Mouse (Mus musculus) midbrain, embryonic 15.5 days (tissue): Measurements from ENCODE around the gene Ifi207. TPM values are rescaled to one million over a fixed set of nuclear protein-coding genes. Genes with fewer than 3 reads are reported as not detected.
"Not testable (repeated sequence)": the region's sequence is repeated elsewhere in the genome, so short reads cannot be mapped to it uniquely, and the experiment has no call there.

Experiments
- ATAC-seq: fragments of 200-750 bp; cut with Nextera tagmentation; replicated peaks from 2 replicates; pipeline ENCODE4 v1.8.0; 2017; ENCODE audit warnings: moderate TSS enrichment
- H3K27ac ChIP-seq: fragments of 300-500 bp; sonication (generic); 2 replicates; pipeline ENCODE4 v1.5.1; 2015; ENCODE audit warnings: mild to moderate bottlenecking, inconsistent platforms
- H3K27me3 ChIP-seq: fragments of 300-500 bp; sonication (generic); replicated peaks from 2 replicates; pipeline ENCODE4 v1.6.1; 2015; ENCODE audit warnings: inconsistent platforms
- H3K36me3 ChIP-seq: fragments of 300-500 bp; sonication (generic); replicated peaks from 2 replicates; pipeline ENCODE4 v1.6.1; 2015; ENCODE audit warnings: inconsistent platforms
- H3K4me1 ChIP-seq: fragments of 300-500 bp; sonication (generic); 2 replicates; pipeline ENCODE4 v1.6.1; 2015; ENCODE audit warnings: inconsistent platforms
- H3K4me2 ChIP-seq: fragments of 300-500 bp; sonication (generic); 2 replicates; pipeline ENCODE4 v1.6.1; 2015; ENCODE audit warnings: inconsistent platforms, mild to moderate bottlenecking, moderate library complexity
- H3K4me3 ChIP-seq: fragments of 300-500 bp; sonication (generic); 2 replicates; pipeline ENCODE4 v1.5.1; 2015; ENCODE audit warnings: mild to moderate bottlenecking, inconsistent platforms
- H3K9ac ChIP-seq: fragments of 300-500 bp; sonication (generic); 2 replicates; pipeline ENCODE4 v1.6.1; 2015; ENCODE audit warnings: mild to moderate bottlenecking, inconsistent platforms
- H3K9me3 ChIP-seq: fragments of 300-500 bp; sonication (generic); 2 replicates; pipeline ENCODE4 v1.6.1; 2016; ENCODE audit warnings: inconsistent platforms
- WGBS: fragments of 180-500 bp; shearing (Covaris S2); methylation state at CpG from one replicate; pipeline ENCODE4 v1.1.7; 2015; ENCODE audit warnings: mixed read lengths; 5-methylcytosine and 5-hydroxymethylcytosine counted together
- polyA plus RNA-seq: library from polyadenylated mRNA; unstranded; fragments of >200 nt; fragmentation: Nextera tagmentation; extraction: Ambion mirVana; gene quantifications from 2 replicates; pipeline ENCODE4 v1.2.1, GENCODE M21; 2015

Ifi207 gene
- polyA plus RNA-seq: 0.41 and 0.49 TPM in 2 replicates

DNA sequence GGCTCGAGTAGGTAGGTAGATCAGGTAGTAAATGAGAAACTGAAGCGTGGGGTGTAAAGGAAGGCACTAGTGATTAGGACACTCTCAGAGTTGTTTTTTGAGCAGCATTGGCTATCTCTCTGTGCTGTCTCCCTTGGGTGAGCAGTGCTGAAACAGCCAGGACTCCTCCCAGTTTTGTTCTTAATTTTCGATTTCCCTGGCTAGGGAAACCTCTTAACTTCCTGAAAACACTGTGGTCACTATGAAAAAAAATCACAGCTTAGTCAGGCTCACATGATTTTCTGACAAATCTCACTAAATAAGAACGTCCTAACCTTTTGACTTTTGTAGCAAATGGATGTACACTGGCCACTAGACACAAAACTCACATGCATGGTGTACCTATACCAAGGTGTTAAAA lies at the start of gene Ifi207:
Ifi207 (minus strand) TSS at position 92 of the 400 bp plus-strand sequence.
- Histone ChIP-seq H3K27ac (no peak within 1 kb of the TSS), H3K4me3 (no peak within 1 kb of the TSS), H3K9me3 (no peaks in the 10 kb centered on the region), H3K27me3 (no peaks in the 10 kb centered on the region), H3K9ac (no peak within 1 kb of the TSS), H3K4me2 (no peak within 1 kb of the TSS), H3K36me3 (no peaks in the 10 kb centered on the region), H3K4me1 (no peaks in the 10 kb centered on the region)
- no peak for ATAC-seq
- WGBS: 82% methylated on average over 4 of the region's 4 CpGs

DNA sequence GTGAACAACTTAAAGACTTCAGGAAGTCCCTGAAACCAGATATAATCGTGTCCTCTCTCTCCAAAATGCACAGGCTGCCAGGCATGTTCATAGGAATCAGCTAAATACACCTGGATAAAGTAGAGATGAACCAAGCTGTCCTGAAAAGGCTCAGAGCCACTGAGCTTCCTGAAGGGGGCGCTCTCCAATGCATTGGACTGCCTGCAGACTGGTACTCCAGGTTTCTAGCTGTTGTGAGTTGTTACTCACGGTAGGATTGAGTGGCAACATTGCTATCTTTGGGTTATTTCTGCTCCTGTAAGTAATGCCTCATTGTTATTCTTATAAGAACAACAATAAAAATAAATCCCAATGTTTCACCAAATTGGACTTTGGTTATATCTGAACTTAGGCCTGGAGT lies 31.9 kb upstream of the Ifi207 start:
- not testable (repeated sequence) for ATAC-seq, H3K27me3 ChIP-seq, H3K9me3 ChIP-seq, H3K9ac ChIP-seq, H3K36me3 ChIP-seq, H3K4me3 ChIP-seq, H3K4me2 ChIP-seq, H3K4me1 ChIP-seq, H3K27ac ChIP-seq
- WGBS: 52% methylated on average over 3 of the region's 3 CpGs

DNA sequence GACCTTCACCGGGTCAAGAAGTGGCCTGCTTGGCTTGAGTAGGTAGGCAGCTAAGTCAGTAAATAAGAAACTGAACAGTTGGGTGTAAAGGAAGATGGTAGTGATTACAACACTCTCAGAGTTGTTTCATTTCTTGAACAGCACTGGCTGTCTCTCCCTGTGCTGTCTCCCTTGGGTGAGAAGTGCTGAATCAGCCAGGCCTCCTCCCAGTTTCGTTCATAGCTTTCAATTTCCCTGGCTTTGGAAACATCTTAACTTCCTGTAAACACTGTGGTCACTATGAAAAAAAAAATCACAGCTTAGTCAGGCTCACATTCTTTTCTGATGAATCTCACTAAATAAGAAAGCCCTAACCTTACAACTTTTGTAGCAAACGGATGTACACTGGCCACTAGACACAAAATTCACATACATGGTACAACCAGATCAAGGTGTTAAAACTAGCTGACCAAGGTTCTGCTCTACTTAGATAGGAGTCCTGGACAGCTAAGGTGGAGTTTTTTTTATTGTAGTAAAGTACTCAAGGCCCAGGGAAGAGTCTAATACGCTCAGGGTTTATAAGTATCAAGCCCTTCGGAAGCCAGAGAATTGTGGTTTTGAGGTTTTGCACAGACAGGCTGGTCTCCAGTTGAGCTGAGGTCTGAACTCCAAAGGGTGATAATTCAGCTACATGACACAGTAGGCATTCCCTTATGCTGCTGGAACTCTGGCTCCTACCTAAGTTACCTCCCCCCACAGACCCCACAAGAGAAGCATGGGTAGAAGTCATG lies 25.5 kb upstream of the Ifi207 start, which contains the start of gene Ifi204:
Ifi204 (minus strand) TSS at position 96 of the 770 bp plus-strand sequence.
- not testable (repeated sequence) for H3K27me3 ChIP-seq, H3K4me3 ChIP-seq, H3K36me3 ChIP-seq, H3K4me1 ChIP-seq, H3K27ac ChIP-seq, H3K9me3 ChIP-seq, H3K9ac ChIP-seq, H3K4me2 ChIP-seq, ATAC-seq
- WGBS: 86% methylated on average over 5 of the region's 5 CpGs

DNA sequence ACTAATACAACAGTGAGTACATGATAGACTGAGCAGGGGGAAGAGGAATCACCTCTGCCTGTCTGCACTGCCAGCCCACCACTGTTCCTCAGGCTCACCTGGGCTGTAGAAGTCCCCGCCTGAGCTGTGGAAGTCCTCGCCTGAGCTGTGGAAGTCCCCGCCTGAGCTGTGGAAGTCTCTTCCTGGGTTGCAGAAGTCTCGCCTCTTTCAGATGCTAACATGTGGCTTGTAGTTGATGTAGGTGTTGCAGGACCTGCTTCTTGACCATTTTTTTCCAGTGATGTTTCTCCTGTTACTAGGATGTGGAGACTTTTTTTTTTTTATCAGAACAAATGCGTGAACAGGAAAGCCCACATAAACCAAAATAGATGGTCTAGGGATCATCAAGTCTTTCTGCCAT lies 18.5 kb upstream of the Ifi207 start:
- not testable (repeated sequence) for H3K4me2 ChIP-seq, H3K9me3 ChIP-seq, H3K36me3 ChIP-seq, H3K4me1 ChIP-seq, ATAC-seq, H3K27ac ChIP-seq, H3K9ac ChIP-seq, H3K27me3 ChIP-seq, H3K4me3 ChIP-seq
- WGBS: 87% methylated on average over 5 of the region's 5 CpGs

DNA sequence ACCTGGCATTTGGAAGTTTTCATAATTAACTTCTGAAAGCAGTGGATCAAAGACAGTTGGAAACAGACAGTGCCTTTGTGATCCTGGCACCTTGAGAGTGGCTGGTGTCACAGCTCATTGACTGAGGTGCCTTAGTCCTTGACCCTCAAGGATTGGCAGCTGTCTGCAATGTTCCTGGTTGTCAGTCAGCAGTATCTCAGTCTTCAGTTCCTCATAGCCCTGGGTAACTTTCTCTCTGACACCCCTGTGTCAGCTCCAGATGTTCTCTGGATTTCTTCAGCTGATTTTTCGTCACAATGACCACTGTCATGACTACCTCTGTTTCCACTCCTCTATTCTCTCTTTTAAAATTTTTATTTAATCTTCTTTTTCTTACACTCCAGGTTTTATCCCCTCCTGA lies 715 bp upstream of the Ifi207 start:
- no peak overlapping the region for H3K4me3 ChIP-seq
- no peak for ATAC-seq
- H3K36me3 ChIP-seq: no peaks in the 10 kb centered on the region
- H3K9ac ChIP-seq: no peak overlapping the region
- no peaks in the 10 kb centered on the region for H3K4me1 ChIP-seq
- H3K4me2 ChIP-seq: no peak overlapping the region
- H3K27ac ChIP-seq: no peak overlapping the region
- no peaks in the 10 kb centered on the region for H3K9me3 ChIP-seq
- no peaks in the 10 kb centered on the region for H3K27me3 ChIP-seq
- 92% methylated on average over 1 of the region's 1 CpGs for WGBS

DNA sequence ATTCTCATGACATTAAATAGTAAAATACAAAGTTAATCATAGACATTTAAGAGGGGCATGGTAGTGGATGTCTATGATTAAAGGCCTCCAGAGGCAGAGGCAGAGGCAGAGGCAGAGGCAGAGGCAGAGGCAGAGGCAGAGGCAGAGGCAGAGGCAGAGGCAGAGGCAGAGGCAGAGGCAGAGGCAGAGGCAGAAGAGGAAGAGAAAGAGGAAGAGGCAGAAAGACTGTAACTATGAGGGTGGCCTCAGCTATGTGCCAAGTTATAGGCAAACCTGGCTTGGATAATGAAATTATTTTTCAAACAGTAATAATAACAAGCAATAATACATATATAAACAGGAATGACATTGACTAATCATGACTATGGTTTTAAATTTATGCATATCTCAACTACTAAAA lies 1.0 kb downstream of the Ifi207 start:
- Histone ChIP-seq H3K27ac (no peak overlapping the region), H3K9ac (no peak overlapping the region), H3K9me3 (no peaks in the 10 kb centered on the region), H3K4me2 (no peak overlapping the region), H3K27me3 (no peaks in the 10 kb centered on the region), H3K36me3 (no peaks in the 10 kb centered on the region), H3K4me3 (no peak overlapping the region), H3K4me1 (no peaks in the 10 kb centered on the region)
- no peak for ATAC-seq

DNA sequence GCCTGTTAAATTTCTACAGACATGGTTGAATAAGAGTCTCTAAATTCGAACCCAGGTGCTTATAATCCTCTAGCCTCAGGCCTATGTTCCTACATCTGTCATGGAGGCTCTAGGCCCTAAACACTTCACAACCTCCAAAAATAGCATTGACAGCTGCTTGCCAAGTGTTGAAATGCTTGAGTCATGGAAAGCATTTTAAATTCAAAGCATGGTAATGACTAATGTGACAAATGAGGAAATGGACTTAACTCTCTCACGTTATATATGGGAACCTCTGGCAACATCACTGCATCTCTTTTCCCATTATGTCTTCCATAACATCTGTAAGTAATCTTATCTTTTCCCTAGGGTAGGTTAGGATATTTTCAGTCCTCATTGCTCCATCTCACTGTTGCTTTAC lies 4.6 kb downstream of the Ifi207 start:
- no peak overlapping the region for H3K27ac ChIP-seq
- no peak overlapping the region for H3K4me3 ChIP-seq
- H3K4me2 ChIP-seq: no peak overlapping the region
- H3K4me1 ChIP-seq: no peaks in the 10 kb centered on the region
- H3K9ac ChIP-seq: no peak overlapping the region
- WGBS: 77% methylated on average over 2 of the region's 2 CpGs
- H3K36me3 ChIP-seq: no peaks in the 10 kb centered on the region
- no peak for ATAC-seq
- H3K9me3 ChIP-seq: no peaks in the 10 kb centered on the region
- H3K27me3 ChIP-seq: no peaks in the 10 kb centered on the region

DNA sequence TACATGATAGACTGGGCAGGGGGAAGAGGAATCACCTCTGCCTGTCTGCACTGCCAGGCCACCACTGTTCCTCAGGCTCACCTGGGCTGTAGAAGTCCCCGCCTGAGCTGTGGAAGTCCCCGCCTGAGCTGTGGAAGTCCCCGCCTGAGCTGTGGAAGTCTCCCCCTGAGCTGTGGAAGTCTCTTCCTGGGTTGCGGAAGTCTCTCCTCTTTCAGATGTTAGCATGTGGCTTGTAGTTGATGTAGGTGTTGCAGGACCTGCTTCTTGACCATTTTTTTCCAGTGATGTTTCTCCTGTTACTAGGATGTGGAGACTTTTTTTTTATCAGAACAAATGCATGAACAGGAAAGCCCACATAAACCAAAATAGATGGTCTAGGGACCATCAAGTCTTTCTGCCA lies 6.5 kb downstream of the Ifi207 start:
- H3K4me1 ChIP-seq, H3K27me3 ChIP-seq, ATAC-seq, H3K4me2 ChIP-seq, H3K9me3 ChIP-seq, H3K36me3 ChIP-seq, H3K4me3 ChIP-seq, H3K9ac ChIP-seq, H3K27ac ChIP-seq: not testable (repeated sequence)
- 93% methylated on average over 4 of the region's 4 CpGs for WGBS

DNA sequence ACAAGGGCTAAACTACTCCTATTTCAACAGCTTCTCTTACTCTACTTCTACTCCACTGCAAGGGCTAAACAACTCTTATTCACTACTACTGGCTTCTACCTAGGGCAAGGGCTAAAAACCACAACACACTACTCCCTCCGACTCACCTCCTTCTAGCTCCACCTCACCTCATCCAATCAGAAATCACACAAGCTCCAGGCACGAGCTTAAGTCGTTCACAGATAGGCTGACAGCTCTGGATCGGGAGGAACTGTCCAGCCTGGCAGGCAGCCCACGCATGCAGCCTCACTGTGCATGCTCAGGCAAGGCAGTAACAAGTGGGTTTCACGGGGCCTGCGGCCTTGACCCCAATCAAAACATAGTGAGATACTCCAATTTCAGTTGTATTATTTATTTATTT lies 8.3 kb downstream of the Ifi207 start:
- no peak overlapping the region for H3K9ac ChIP-seq
- H3K27ac ChIP-seq: no peak overlapping the region
- H3K4me3 ChIP-seq: no peak overlapping the region
- no peaks in the 10 kb centered on the region for H3K9me3 ChIP-seq
- no peak overlapping the region for H3K4me2 ChIP-seq
- WGBS: 46% methylated on average over 7 of the region's 7 CpGs
- H3K27me3 ChIP-seq: no peaks in the 10 kb centered on the region
- ATAC-seq: no peak
- no peaks in the 10 kb centered on the region for H3K4me1 ChIP-seq
- H3K36me3 ChIP-seq: no peaks in the 10 kb centered on the region

DNA sequence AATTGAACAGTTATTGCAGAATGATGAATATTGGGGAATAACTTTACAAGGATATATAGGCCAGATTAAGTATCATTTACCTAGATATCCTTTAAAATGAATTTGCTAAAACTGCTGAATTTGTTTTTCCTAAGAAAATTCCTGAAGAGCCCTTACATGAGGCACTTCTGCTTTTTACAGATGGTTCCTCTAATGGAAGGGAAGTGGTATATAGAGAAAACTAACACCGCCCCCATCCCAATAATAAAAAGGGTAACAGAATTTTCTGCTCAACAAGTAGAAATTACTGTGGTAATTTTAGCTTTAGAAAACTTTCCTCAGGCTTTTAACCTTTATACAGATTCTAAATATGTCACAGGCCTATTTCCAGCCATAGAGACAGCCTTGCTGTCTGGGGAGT lies 47.3 kb downstream of the Ifi207 start:
- no peak overlapping the region for H3K4me3 ChIP-seq
- H3K9me3 ChIP-seq: no peaks in the 10 kb centered on the region
- H3K27me3 ChIP-seq: no peaks in the 10 kb centered on the region
- no peak for ATAC-seq
- no peak overlapping the region for H3K27ac ChIP-seq
- H3K4me1 ChIP-seq: no peaks in the 10 kb centered on the region
- H3K9ac ChIP-seq: no peak overlapping the region
- WGBS: 93% methylated on average over 1 of the region's 1 CpGs
- no peaks in the 10 kb centered on the region for H3K36me3 ChIP-seq
- H3K4me2 ChIP-seq: no peak overlapping the region

DNA sequence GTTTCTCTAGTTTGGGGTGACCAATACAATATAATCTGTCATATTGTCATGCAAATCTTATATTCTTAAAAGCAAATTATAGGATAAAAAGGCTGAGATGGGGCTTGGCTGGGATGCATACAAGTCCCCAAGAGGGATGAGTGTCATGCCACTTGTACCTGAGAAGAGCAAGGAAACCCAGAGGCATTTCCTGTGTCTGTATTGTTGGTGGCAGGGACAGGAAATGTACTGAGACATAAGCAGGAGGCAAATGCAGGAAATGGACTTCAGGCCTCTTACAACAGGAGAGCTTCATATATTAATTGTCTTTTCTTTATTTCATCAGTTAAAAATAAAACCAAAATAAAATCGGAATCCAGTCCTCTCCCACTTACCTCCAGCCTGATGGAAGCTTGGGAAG lies 62.9 kb downstream of the Ifi207 start:
- H3K27me3 ChIP-seq, H3K9me3 ChIP-seq, H3K36me3 ChIP-seq, H3K4me3 ChIP-seq, ATAC-seq, H3K9ac ChIP-seq, H3K4me2 ChIP-seq, H3K27ac ChIP-seq, H3K4me1 ChIP-seq: not testable (repeated sequence)
- WGBS: 76% methylated on average over 1 of the region's 1 CpGs

DNA sequence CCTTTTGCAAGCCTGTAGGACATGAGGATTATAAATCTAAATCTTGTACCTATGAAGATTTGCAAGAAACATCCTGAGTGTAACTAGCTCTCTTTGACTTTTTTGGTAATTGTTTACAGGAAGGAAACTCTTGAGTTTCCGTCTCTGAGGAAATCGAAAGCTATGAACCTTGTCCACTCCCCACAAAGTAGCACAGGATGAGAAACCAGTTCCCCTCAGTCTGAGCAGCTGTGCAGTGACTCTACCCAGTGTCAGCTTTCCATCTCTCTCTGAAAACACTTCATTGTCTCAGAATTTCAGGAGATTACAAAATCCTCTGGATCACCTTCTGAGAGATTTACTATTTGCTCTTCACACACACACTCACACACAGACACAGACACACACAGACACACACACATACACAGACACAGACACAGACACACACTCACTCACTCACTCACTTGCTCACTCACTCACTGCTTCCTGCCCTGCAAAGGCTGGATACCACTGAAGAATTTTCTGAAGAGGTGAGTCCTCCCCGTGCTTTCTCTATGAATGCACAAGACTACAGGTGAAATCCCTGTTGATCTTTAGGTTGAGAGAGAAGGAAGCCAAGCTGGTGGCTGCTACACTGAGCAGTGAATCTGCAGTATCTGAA lies 68.0 kb downstream of the Ifi207 start, which contains the start of gene Ifi208:
Ifi208 (plus strand) TSS at position 218 of the 640 bp plus-strand sequence.
- not testable (repeated sequence) for H3K4me3 ChIP-seq, H3K27ac ChIP-seq, H3K9ac ChIP-seq, H3K27me3 ChIP-seq, H3K36me3 ChIP-seq, H3K4me1 ChIP-seq, H3K4me2 ChIP-seq, H3K9me3 ChIP-seq, ATAC-seq
- WGBS: 53% methylated on average over 3 of the region's 3 CpGs
